Mouse (Mus musculus): ENCODE data around the gene Mkrn2. TPM values are rescaled to one million over a fixed set of nuclear protein-coding genes. Genes with fewer than 3 reads are reported as not detected.

The Mkrn2 gene
- total and polyA plus RNA-seq, 2 experiments = 19.9 to 58.1 TPM

- 76% methylated on average over 3 of the region's 3 CpGs for WGBS
- no peak overlapping the region for H3K27ac ChIP-seq (replicated peaks; ENCODE audit: insufficient read depth, low read depth, low read length)
- no peak overlapping the region for H3K9ac ChIP-seq (ENCODE audit: low read depth, low read length)
- H3K27me3 ChIP-seq (ENCODE audit: control insufficient read depth, insufficient read depth, low read length) = no peaks in the 10 kb centered on the region
- H3K4me1 ChIP-seq (ENCODE audit: control insufficient read depth, insufficient read depth, low read length) = peaks cover 8% of the 10 kb centered on the region
- DNase-seq (ENCODE audit: extremely low read depth, low read depth, low spot score) = no peak
- no peaks in the 10 kb centered on the region for H3K79me2 ChIP-seq (ENCODE audit: control insufficient read depth, insufficient read depth, low read length)
- H3K4me3 ChIP-seq (ENCODE audit: insufficient read depth, low read depth, low read length) = no peak overlapping the region
- TF ChIP-seq CTCF (IDR thresholded peaks at IDR 0.05; ENCODE audit: low read depth, low read length) (no peak), POLR2A (IDR thresholded peaks at IDR 0.05; ENCODE audit: extremely low read depth, insufficient read depth, low read length) (no peak)
- no peaks in the 10 kb centered on the region for H3K36me3 ChIP-seq (ENCODE audit: control insufficient read depth, insufficient read depth, low read length)
Measured at GRCm38 (mm10) chr6:115595667-115596066, 6.0 kb upstream of the Mkrn2 start.

DNA sequence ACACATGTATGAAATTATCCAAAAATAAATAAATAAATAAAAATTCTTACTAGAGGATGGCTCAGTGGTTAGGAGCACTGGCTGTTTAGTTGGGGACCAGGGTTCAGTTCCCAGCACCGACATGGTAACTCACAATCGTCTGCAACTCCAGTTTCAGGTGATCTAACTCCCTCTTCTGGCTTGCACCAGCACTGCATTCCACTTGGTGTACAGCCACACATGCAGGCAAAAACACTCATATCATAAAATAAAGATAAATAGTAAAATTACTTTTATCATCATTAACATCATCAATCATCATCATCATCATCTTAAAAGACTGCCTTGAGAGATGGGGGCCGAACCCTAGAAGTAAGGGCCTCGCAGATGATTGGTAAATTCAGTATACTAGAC lies 384 bp upstream of the Mkrn2 start:
- H3K4me3 ChIP-seq (ENCODE audit: insufficient read depth, low read depth, low read length) = no peak overlapping the region
- H3K27me3 ChIP-seq (ENCODE audit: control insufficient read depth, insufficient read depth, low read length) = no peaks in the 10 kb centered on the region
- 70% methylated on average over 4 of the region's 4 CpGs for WGBS
- peaks cover 3% of the 10 kb centered on the region for H3K4me1 ChIP-seq (ENCODE audit: control insufficient read depth, insufficient read depth, low read length)
- DNase-seq (ENCODE audit: extremely low read depth, low read depth, low spot score) = no peak
- H3K9ac ChIP-seq (ENCODE audit: low read depth, low read length) = no peak overlapping the region
- TF ChIP-seq CTCF (IDR thresholded peaks at IDR 0.05; ENCODE audit: low read depth, low read length) = no peak
- TF ChIP-seq POLR2A (IDR thresholded peaks at IDR 0.05; ENCODE audit: extremely low read depth, insufficient read depth, low read length) = no peak
- H3K27ac ChIP-seq (replicated peaks; ENCODE audit: insufficient read depth, low read depth, low read length) = no peak overlapping the region
- H3K79me2 ChIP-seq (ENCODE audit: control insufficient read depth, insufficient read depth, low read length) = peaks cover 19% of the 10 kb centered on the region
- no peaks in the 10 kb centered on the region for H3K36me3 ChIP-seq (ENCODE audit: control insufficient read depth, insufficient read depth, low read length)

DNA sequence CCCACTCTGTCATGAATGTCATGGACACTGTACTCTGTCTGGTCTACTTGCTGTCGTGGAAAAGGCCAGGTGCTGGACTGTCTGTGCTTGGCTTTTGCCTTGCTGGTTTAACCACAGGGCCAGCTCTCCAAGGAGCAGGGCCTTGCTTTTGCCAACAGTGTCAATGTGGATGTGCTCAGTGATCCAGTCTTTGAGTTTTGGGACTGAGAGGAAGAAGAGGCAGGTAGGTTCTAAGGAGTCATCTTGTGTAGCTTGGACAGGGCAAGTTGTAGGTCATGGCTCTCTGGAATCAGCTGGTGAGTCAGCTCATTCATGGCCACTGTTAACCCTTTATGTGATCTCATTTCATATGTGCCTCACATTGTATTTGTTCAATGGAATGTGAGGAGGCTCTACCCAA lies 4.8 kb downstream of the Mkrn2 start:
- TF ChIP-seq POLR2A (IDR thresholded peaks at IDR 0.05; ENCODE audit: extremely low read depth, insufficient read depth, low read length) = no peak
- TF ChIP-seq CTCF (IDR thresholded peaks at IDR 0.05; ENCODE audit: low read depth, low read length) = no peak
- Histone ChIP-seq H3K9ac (ENCODE audit: low read depth, low read length) (no peak overlapping the region), H3K36me3 (ENCODE audit: control insufficient read depth, insufficient read depth, low read length) (peaks cover 5% of the 10 kb centered on the region; the same call in 1 of the 2 replicates), H3K4me1 (ENCODE audit: control insufficient read depth, insufficient read depth, low read length) (peaks cover 3% of the 10 kb centered on the region), H3K27me3 (ENCODE audit: control insufficient read depth, insufficient read depth, low read length) (no peaks in the 10 kb centered on the region), H3K27ac (replicated peaks; ENCODE audit: insufficient read depth, low read depth, low read length) (no peak overlapping the region), H3K4me3 (ENCODE audit: insufficient read depth, low read depth, low read length) (no peak overlapping the region), H3K79me2 (ENCODE audit: control insufficient read depth, insufficient read depth, low read length) (peaks cover 27% of the 10 kb centered on the region)
- 93% methylated on average over 1 of the region's 1 CpGs for WGBS
- DNase-seq (ENCODE audit: extremely low read depth, low read depth, low spot score) = no peak

GRCm38 (mm10) chr6:115607429-115607828 lies 5.7 kb downstream of the Mkrn2 start:
- H3K36me3 ChIP-seq (ENCODE audit: control insufficient read depth, insufficient read depth, low read length) = peaks cover 8% of the 10 kb centered on the region
- H3K79me2 ChIP-seq (ENCODE audit: control insufficient read depth, insufficient read depth, low read length) = peaks cover 27% of the 10 kb centered on the region
- 94% methylated on average over 4 of the region's 4 CpGs for WGBS
- no peak for TF ChIP-seq CTCF (IDR thresholded peaks at IDR 0.05; ENCODE audit: low read depth, low read length)
- no peak for TF ChIP-seq POLR2A (IDR thresholded peaks at IDR 0.05; ENCODE audit: extremely low read depth, insufficient read depth, low read length)
- no peak overlapping the region for H3K9ac ChIP-seq (ENCODE audit: low read depth, low read length)
- H3K27ac ChIP-seq (replicated peaks; ENCODE audit: insufficient read depth, low read depth, low read length) = no peak overlapping the region
- no peaks in the 10 kb centered on the region for H3K27me3 ChIP-seq (ENCODE audit: control insufficient read depth, insufficient read depth, low read length)
- peaks cover 1% of the 10 kb centered on the region for H3K4me1 ChIP-seq (ENCODE audit: control insufficient read depth, insufficient read depth, low read length)
- no peak for DNase-seq (ENCODE audit: extremely low read depth, low read depth, low spot score)
- no peak overlapping the region for H3K4me3 ChIP-seq (ENCODE audit: insufficient read depth, low read depth, low read length)

GRCm38 (mm10) chr6:115609121-115609520 lies 7.4 kb downstream of the Mkrn2 start:
- Histone ChIP-seq H3K27ac (replicated peaks; ENCODE audit: insufficient read depth, low read depth, low read length) (no peak overlapping the region), H3K79me2 (ENCODE audit: control insufficient read depth, insufficient read depth, low read length) (peaks cover 18% of the 10 kb centered on the region), H3K4me3 (ENCODE audit: insufficient read depth, low read depth, low read length) (no peak overlapping the region), H3K9ac (ENCODE audit: low read depth, low read length) (no peak overlapping the region), H3K36me3 (ENCODE audit: control insufficient read depth, insufficient read depth, low read length) (peaks cover 13% of the 10 kb centered on the region), H3K27me3 (ENCODE audit: control insufficient read depth, insufficient read depth, low read length) (no peaks in the 10 kb centered on the region), H3K4me1 (ENCODE audit: control insufficient read depth, insufficient read depth, low read length) (no peaks in the 10 kb centered on the region; the same call in 1 of the 2 replicates)
- TF ChIP-seq CTCF (IDR thresholded peaks at IDR 0.05; ENCODE audit: low read depth, low read length) (peak; percentile 47; the same call in 1 of the 2 replicates), POLR2A (IDR thresholded peaks at IDR 0.05; ENCODE audit: extremely low read depth, insufficient read depth, low read length) (no peak)
- DNase-seq (ENCODE audit: extremely low read depth, low read depth, low spot score) = no peak
- 83% methylated on average over 3 of the region's 3 CpGs for WGBS

DNA sequence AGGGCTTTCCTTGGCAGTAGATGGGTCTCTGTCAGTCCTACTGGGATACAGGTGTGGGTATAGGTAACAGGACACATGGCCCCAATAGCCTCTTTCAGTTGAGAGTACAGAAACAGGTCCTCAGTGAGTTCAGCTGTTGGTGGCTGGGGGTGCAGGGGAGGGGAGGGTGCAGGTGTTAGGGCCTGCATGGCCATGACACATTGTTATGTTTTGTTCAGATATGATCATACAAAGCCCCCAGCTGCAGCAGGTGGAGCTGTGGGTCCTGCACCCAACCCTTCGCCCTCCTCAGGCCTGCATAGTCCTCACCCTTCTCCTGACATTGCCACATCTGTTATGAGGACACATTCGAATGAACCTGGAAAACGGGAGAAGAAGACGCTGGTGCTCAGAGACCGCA lies 8.6 kb downstream of the Mkrn2 start:
- 89% methylated on average over 5 of the region's 5 CpGs for WGBS
- peaks cover 14% of the 10 kb centered on the region; the same call in 1 of the 2 replicates for H3K79me2 ChIP-seq (ENCODE audit: control insufficient read depth, insufficient read depth, low read length)

More for the DNA sequence above, 8.6 kb downstream of the Mkrn2 start:
- Histone ChIP-seq H3K36me3 (ENCODE audit: control insufficient read depth, insufficient read depth, low read length) (peaks cover 21% of the 10 kb centered on the region), H3K27me3 (ENCODE audit: control insufficient read depth, insufficient read depth, low read length) (no peaks in the 10 kb centered on the region), H3K9ac (ENCODE audit: low read depth, low read length) (no peak overlapping the region), H3K27ac (replicated peaks; ENCODE audit: insufficient read depth, low read depth, low read length) (no peak overlapping the region), H3K4me1 (ENCODE audit: control insufficient read depth, insufficient read depth, low read length) (no peaks in the 10 kb centered on the region; the same call in 1 of the 2 replicates), H3K4me3 (ENCODE audit: insufficient read depth, low read depth, low read length) (no peak overlapping the region)
- TF ChIP-seq CTCF (IDR thresholded peaks at IDR 0.05; ENCODE audit: low read depth, low read length) = no peak
- no peak for TF ChIP-seq POLR2A (IDR thresholded peaks at IDR 0.05; ENCODE audit: extremely low read depth, insufficient read depth, low read length)
- no peak for DNase-seq (ENCODE audit: extremely low read depth, low read depth, low spot score)
